Mouse (Mus musculus) liver, adult 2 months (tissue): Measurements from ENCODE around the gene Faf1. TPM values are rescaled to one million over a fixed set of nuclear protein-coding genes. Genes with fewer than 3 reads are reported as not detected.

ENCODE experiments used
- DNase-seq: peaks from one replicate; pipeline ENCODE4 v3.0.0-alpha.2; 2011; ENCODE audit warnings: low read depth, low spot score; ENCODE audit errors: extremely low read depth
- H3K27ac ChIP-seq: fragments of 200-500 bp; replicated peaks from 2 replicates; pipeline ENCODE4 v1.5.1; 2012; ENCODE audit warnings: low read depth, mild to moderate bottlenecking, control low read depth, inconsistent platforms, low read length; ENCODE audit not compliant: insufficient read depth
- H3K27me3 ChIP-seq: fragments of 200-500 bp; 2 replicates; pipeline ENCODE4 v1.6.1; 2012; ENCODE audit warnings: mild to moderate bottlenecking, moderate library complexity, low read length, inconsistent platforms; ENCODE audit not compliant: control insufficient read depth, insufficient read depth
- H3K36me3 ChIP-seq: fragments of 200-500 bp; 2 replicates; pipeline ENCODE4 v1.6.1; 2012; ENCODE audit warnings: low read length, inconsistent platforms; ENCODE audit not compliant: control insufficient read depth, insufficient read depth
- H3K4me1 ChIP-seq: fragments of 200-500 bp; 2 replicates; pipeline ENCODE4 v1.6.1; 2011; ENCODE audit warnings: low read length; ENCODE audit not compliant: control insufficient read depth, insufficient read depth
- H3K4me3 ChIP-seq: fragments of 200-500 bp; 2 replicates; pipeline ENCODE4 v1.5.1; 2011; ENCODE audit warnings: low read depth, mild to moderate bottlenecking, control low read depth, low read length, moderate library complexity; ENCODE audit not compliant: insufficient read depth
- H3K79me2 ChIP-seq: fragments of 200-500 bp; 2 replicates; pipeline ENCODE4 v1.6.1; 2012; ENCODE audit warnings: inconsistent platforms, mild to moderate bottlenecking, low read length, moderate library complexity; ENCODE audit not compliant: control insufficient read depth, insufficient read depth
- H3K9ac ChIP-seq: fragments of 200-500 bp; 2 replicates; pipeline ENCODE4 v1.6.1; 2012; ENCODE audit warnings: low read depth, mild to moderate bottlenecking, control low read depth, inconsistent platforms, low read length
- CTCF ChIP-seq: fragments of 200-500 bp; IDR thresholded peaks from 2 replicates; pipeline ENCODE4 v1.5.1; 2011; ENCODE audit warnings: low read depth, low read length, control low read depth
- POLR2A ChIP-seq: fragments of 200-500 bp; IDR thresholded peaks from 2 replicates; pipeline ENCODE4 v1.6.1; 2011; ENCODE audit warnings: low read length, control low read depth; ENCODE audit not compliant: insufficient read depth; ENCODE audit errors: extremely low read depth
- WGBS: fragments of 180-500 bp; shearing (Covaris S2); methylation state at CpG from one replicate; pipeline ENCODE4 v1.1.7; 2018; 5-methylcytosine and 5-hydroxymethylcytosine counted together
- polyA plus RNA-seq: library from polyadenylated mRNA; depleted of rRNA; stranded (reverse); fragments of >200 nt; gene quantifications from 2 replicates; pipeline ENCODE4 v1.2.3, GENCODE M21; 2012
- total RNA-seq: library from RNA; depleted of rRNA; stranded (reverse); fragments of >200 nt; gene quantifications from 2 replicates; pipeline ENCODE4 v1.2.3, GENCODE M21; 2014

Gene Faf1
- total and polyA plus RNA-seq, 2 experiments, result 4.7 to 21.7 TPM

DNA sequence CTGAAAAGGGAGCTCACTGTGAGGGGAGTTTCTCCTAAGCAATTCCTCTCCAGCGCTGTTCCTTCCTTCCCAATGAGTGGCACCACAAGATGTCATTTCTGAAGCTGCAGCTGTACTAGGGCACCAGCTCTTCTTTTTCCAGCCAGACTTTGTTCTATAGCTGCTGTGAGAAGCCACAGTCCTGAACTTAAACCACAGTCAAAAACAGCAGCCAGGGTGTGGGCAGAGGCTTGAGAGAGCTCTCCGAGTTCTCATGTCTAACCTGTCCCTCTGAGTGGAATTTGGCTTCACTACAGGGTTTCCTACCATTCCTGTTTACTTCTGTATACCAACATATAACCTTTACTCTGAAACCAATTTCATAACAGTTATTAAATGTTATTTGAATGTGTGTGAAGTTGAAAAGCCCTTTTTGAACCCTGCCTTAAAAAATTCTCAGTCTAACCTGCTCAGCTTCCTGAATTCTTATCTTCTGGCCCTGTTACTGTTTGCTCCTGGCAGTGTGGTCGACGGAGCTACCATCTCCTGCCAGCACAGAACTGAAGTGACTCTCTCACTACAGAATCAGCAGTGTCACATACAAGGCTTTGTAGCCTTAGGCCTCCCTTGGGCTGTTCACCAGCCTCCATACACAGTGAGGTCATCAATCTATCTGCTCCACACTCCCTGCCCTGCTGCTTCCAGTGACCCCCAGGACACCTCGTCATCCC, 287.3 kb downstream of the Faf1 start:
- no peak for TF ChIP-seq POLR2A
- TF ChIP-seq CTCF, result no peak

DNA sequence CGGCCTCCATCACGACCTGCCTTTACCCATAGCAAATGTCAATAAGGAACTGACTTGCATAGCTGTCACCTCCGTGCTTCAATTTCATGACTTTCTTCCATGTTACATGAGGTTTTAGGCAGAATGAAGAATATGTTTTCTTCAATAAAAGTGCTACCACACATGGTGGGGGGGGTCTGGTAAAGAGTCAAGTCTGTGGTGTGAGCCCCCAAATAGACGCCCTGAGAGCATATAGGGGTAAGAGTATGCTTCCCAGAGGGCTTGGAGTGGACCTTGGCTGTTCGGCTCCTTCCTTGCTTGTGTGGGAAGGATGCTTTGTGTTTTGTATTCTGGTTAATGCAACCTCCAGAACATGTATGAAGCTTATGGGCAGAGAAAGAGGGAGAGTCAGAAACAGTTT, 293.2 kb downstream of the Faf1 start:
- Histone ChIP-seq H3K79me2 (no peaks in the 10 kb centered on the region), H3K27me3 (no peaks in the 10 kb centered on the region; the same call in 1 of the 2 replicates), H3K9ac (no peak overlapping the region), H3K27ac (no peak overlapping the region), H3K36me3 (no peaks in the 10 kb centered on the region), H3K4me1 (no peaks in the 10 kb centered on the region), H3K4me3 (no peak overlapping the region)
- 91% methylated on average over 5 of the region's 5 CpGs for WGBS
- no peak for TF ChIP-seq POLR2A
- no peak for TF ChIP-seq CTCF
- no peak for DNase-seq

More for the DNA sequence above, 287.3 kb downstream of the Faf1 start:
- no peak overlapping the region for H3K9ac ChIP-seq
- H3K36me3 ChIP-seq, result peaks cover 15% of the 10 kb centered on the region
- 69% methylated on average over 5 of the region's 5 CpGs for whole genome bisulfite sequencing
- no peaks in the 10 kb centered on the region for H3K27me3 ChIP-seq
- no peak overlapping the region for H3K4me3 ChIP-seq
- no peaks in the 10 kb centered on the region for H3K4me1 ChIP-seq
- no peaks in the 10 kb centered on the region for H3K79me2 ChIP-seq
- no peak for DNase-seq
- no peak overlapping the region for H3K27ac ChIP-seq

DNA sequence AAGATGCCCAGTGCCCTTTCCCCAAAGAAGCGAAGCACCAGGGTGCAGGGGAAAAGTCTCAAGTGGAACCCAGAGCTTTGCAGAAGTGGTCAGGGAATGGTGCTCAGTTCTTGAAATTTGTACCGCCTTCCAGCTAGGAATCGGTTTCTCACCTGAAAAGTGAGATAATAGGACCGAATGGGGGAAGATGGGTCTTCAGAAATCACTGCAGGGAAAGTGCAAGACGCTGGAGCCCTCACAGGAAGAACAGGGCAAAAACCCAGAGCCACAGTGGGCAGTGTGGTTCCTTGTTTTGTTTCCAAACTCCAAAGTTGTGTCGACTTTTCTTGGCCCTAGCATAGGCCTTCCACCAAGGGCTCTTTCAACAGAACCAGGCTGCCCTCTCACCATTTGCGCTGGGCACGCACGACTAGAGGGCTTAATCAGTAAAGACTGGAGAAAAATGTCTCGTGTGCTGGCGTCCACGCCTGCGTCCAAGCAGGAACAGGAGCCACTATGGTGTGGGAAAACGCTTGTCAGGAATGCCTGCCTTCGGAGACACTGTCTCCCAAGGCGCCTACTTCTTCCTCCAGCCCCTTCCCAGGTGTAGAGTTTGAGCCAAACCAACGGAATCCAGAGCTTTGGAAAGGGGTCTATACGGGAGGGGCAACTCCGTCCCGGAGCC, 297.7 kb downstream of the Faf1 start:
- TF ChIP-seq CTCF (no peak), POLR2A (no peak)
- DNase-seq, result no peak
- no peaks in the 10 kb centered on the region for H3K79me2 ChIP-seq
- H3K36me3 ChIP-seq, result no peaks in the 10 kb centered on the region
- H3K9ac ChIP-seq, result no peak overlapping the region
- H3K27ac ChIP-seq, result no peak overlapping the region
- 6% methylated on average over 20 of the region's 20 CpGs for WGBS
- no peak overlapping the region for H3K4me3 ChIP-seq
- H3K27me3 ChIP-seq, result peaks cover 20% of the 10 kb centered on the region; the same call in 1 of the 2 replicates
- H3K4me1 ChIP-seq, result no peaks in the 10 kb centered on the region; the same call in 1 of the 2 replicates

DNA sequence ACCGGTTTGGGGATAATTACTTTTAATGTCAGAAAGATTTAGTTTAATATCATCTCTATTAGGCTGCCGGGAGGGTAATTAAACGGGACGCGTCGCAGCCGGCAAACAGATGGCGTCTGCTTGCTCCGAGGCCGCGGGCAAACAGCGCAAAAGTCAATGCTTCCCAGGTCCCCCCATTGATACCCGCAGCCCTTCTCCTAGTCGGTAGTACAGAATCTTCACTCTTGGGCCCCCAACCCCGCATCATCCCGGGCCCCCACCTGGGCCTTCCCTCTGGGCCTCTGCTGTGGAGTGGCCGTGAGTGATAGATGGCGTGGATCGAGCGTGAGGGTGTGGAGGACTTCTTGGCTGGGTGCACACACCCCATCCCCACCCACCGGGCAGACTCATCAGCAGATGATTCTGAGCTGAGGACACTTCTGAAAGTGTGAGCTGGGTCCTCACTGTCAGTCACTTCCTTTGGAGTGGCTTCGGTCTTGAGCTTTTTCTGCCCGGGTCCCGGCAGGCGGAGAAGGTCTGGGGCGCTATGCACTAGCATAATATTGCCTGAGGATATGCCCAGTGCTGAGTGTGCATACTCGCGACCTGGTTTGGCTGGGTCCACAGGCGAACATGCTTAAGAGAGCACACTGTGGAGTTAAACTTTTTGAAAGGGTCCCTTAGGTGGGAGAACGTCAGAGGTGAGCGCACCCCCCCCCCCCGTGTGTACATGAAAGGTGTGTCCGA, 298.4 kb downstream of the Faf1 start:
- Histone ChIP-seq H3K79me2 (no peaks in the 10 kb centered on the region), H3K9ac (no peak overlapping the region), H3K4me3 (no peak overlapping the region), H3K4me1 (no peaks in the 10 kb centered on the region; the same call in 1 of the 2 replicates), H3K27ac (no peak overlapping the region), H3K27me3 (peaks cover 23% of the 10 kb centered on the region), H3K36me3 (no peaks in the 10 kb centered on the region)
- DNase-seq, result no peak
- 4% methylated on average over 33 of the region's 33 CpGs for WGBS
- TF ChIP-seq POLR2A (no peak), CTCF (no peak)

DNA sequence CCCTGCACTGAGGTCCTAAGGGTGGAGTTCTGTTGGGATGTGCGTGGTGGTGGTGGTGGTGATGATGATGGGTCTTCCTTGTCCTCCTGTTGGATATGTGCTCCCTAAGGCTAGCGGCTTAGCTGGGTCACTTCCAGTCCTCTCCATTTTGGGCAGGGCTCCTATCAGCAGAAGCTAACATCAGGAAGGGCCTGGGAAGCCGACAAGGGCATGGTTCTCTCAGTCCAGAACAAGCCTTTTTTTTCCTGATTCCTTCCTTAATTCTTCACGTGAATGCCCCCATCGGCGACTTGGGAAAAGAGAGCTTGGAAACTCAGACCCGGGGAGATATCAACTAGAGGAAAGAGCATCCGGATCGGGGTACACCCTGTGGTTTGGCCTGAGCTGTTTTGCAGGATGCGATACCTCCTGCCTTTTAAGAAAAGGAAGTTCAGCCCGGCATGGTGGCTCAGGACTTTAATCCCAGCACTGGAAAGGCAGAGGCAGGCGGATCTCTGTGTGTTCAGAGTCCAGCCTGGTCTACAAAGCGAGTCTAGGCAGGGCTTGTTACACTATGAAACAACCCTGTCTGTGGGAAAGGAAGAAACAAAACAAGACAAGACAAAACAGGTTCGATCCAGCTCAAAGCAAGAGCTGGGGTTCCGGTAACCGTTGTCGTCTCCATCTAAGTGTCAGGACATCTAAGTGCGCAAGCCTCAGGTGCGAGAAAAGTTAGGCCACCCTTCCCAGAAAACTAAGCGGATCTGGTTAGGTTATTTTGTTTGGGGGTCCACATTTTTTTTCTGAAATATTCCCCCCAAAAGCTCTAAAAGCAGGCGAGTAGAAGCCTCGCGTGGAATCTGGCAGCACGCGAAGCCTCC, 299.2 kb downstream of the Faf1 start:
- no peaks in the 10 kb centered on the region; the same call in 1 of the 2 replicates for H3K4me1 ChIP-seq
- TF ChIP-seq CTCF, result no peak
- TF ChIP-seq POLR2A, result no peak
- no peak overlapping the region for H3K4me3 ChIP-seq
- H3K79me2 ChIP-seq, result no peaks in the 10 kb centered on the region
- no peaks in the 10 kb centered on the region for H3K36me3 ChIP-seq
- no peak overlapping the region for H3K27ac ChIP-seq
- no peak for DNase-seq
- WGBS, result 16% methylated on average over 25 of the region's 25 CpGs
- H3K9ac ChIP-seq, result no peak overlapping the region
- H3K27me3 ChIP-seq, result peaks cover 26% of the 10 kb centered on the region
